Mouse (Mus musculus) CH12.LX (cell line): Measurements from ENCODE around the gene Adamts7. TPM values are rescaled to one million over a fixed set of nuclear protein-coding genes. Genes with fewer than 3 reads are reported as not detected.

ENCODE experiments used
- DNase-seq: peaks from one replicate; pipeline ENCODE4 v3.0.0-alpha.2; 2013; ENCODE audit errors: extremely low read depth
- H3K27ac ChIP-seq: 2 replicates; pipeline ENCODE4 v1.5.1; 2012; ENCODE audit warnings: low read depth, mild to moderate bottlenecking, control low read depth, moderate library complexity; ENCODE audit not compliant: insufficient read depth
- H3K27me3 ChIP-seq: replicated peaks from 2 replicates; pipeline ENCODE3; 2012; ENCODE audit warnings: inconsistent platforms
- H3K36me3 ChIP-seq, 2 experiments: replicated peaks in 1 of 2; 2 replicates each; pipeline versions ENCODE3 to v1.6.1; 2012; ENCODE audit warnings: inconsistent platforms in 1 of 2, low read length in 1 of 2, mild to moderate bottlenecking in 1 of 2, mixed read lengths in 1 of 2, moderate library complexity in 1 of 2; ENCODE audit not compliant: control insufficient read depth in 1 of 2, insufficient read depth in 1 of 2
- H3K4me1 ChIP-seq, 2 experiments: 2 replicates each; pipeline ENCODE4 v1.6.1; 2012; ENCODE audit warnings: inconsistent platforms in 1 of 2, moderate library complexity in 1 of 2; ENCODE audit not compliant: insufficient read depth in 2 of 2, control insufficient read depth in 1 of 2
- H3K4me2 ChIP-seq: 2 replicates; pipeline ENCODE4 v1.6.1; 2012; ENCODE audit warnings: low read depth, mild to moderate bottlenecking, control low read depth; ENCODE audit not compliant: poor library complexity, insufficient read depth, severe bottlenecking
- H3K4me3 ChIP-seq, 3 experiments: fragments of 150-350 bp in 1 of 3; sonication (generic) in 1 of 3; replicated peaks in 1 of 3; 2 replicates each; pipeline versions ENCODE3 to v1.5.1; 2011 to 2012; ENCODE audit warnings: low read depth in 2 of 3, low read length in 2 of 3, mild to moderate bottlenecking in 2 of 3, moderate library complexity in 2 of 3, control low read depth in 1 of 3, improper control_type of control experiment in 1 of 3, inconsistent platforms in 1 of 3, mixed read lengths in 1 of 3; ENCODE audit not compliant: poor library complexity in 1 of 3
- H3K79me2 ChIP-seq: replicated peaks from 2 replicates; pipeline ENCODE4 v1.6.1; 2012; ENCODE audit warnings: mild to moderate bottlenecking, moderate library complexity; ENCODE audit not compliant: control insufficient read depth, poor library complexity, insufficient read depth, severe bottlenecking; ENCODE audit errors: extremely low read depth
- H3K9ac ChIP-seq: 2 replicates; pipeline ENCODE4 v1.6.1; 2012; ENCODE audit warnings: low read depth, mild to moderate bottlenecking, control low read depth, moderate library complexity; ENCODE audit not compliant: insufficient read depth
- H3K9me3 ChIP-seq: replicated peaks from 2 replicates; pipeline ENCODE3; 2012; ENCODE audit warnings: low read length, inconsistent platforms, mixed read lengths
- BHLHE40 ChIP-seq: IDR thresholded peaks from 2 replicates; pipeline ENCODE4 v1.6.1; 2011; ENCODE audit warnings: mild to moderate bottlenecking, low read depth, low read length, improper control_type of control experiment
- CHD1 ChIP-seq: IDR thresholded peaks from 2 replicates; pipeline ENCODE4 v1.6.1; 2012; ENCODE audit warnings: low read depth, low read length, improper control_type of control experiment, inconsistent platforms
- EP300 ChIP-seq: IDR thresholded peaks from 2 replicates; pipeline ENCODE4 v1.6.1; 2011; ENCODE audit warnings: low read length, improper control_type of control experiment
- ETS1 ChIP-seq: conservative IDR thresholded peaks from 2 replicates; pipeline ENCODE4 v1.6.1; 2012; ENCODE audit warnings: low read depth, mild to moderate bottlenecking, inconsistent platforms, low read length, improper control_type of control experiment, moderate library complexity
- HCFC1 ChIP-seq: IDR thresholded peaks from 2 replicates; pipeline ENCODE4 v1.6.1; 2012; ENCODE audit warnings: low read depth, mild to moderate bottlenecking, inconsistent platforms, low read length, improper control_type of control experiment
- IRF4 ChIP-seq: IDR thresholded peaks from 2 replicates; pipeline ENCODE4 v1.6.1; 2014; ENCODE audit warnings: low read depth, mild to moderate bottlenecking, inconsistent platforms, low read length, improper control_type of control experiment
- JUND ChIP-seq: conservative IDR thresholded peaks from 2 replicates; pipeline ENCODE4 v1.6.1; 2011; ENCODE audit warnings: low read depth, low read length, improper control_type of control experiment
- MAX ChIP-seq: IDR thresholded peaks from 2 replicates; pipeline ENCODE4 v1.6.1; 2011; ENCODE audit warnings: low read length, improper control_type of control experiment
- MAZ ChIP-seq: IDR thresholded peaks from 2 replicates; pipeline ENCODE4 v1.6.1; 2012; ENCODE audit warnings: low read depth, mild to moderate bottlenecking, inconsistent platforms, low read length, improper control_type of control experiment, moderate library complexity
- MEF2A ChIP-seq: IDR thresholded peaks from 2 replicates; pipeline ENCODE4 v1.6.1; 2014; ENCODE audit warnings: low read depth, mild to moderate bottlenecking, inconsistent platforms, low read length, improper control_type of control experiment, borderline replicate concordance
- MXI1 ChIP-seq: IDR thresholded peaks from 2 replicates; pipeline ENCODE4 v1.6.1; 2011; ENCODE audit warnings: mild to moderate bottlenecking, low read depth, low read length, improper control_type of control experiment
- NRF1 ChIP-seq: IDR thresholded peaks from 2 replicates; pipeline ENCODE4 v1.6.1; 2014; ENCODE audit warnings: low read depth, mild to moderate bottlenecking, inconsistent platforms, low read length, improper control_type of control experiment, moderate library complexity
- POLR2AphosphoS2 ChIP-seq: IDR thresholded peaks from 2 replicates; pipeline ENCODE4 v1.6.1; 2011; ENCODE audit warnings: low read depth, low read length, improper control_type of control experiment
- RAD21 ChIP-seq: IDR thresholded peaks from 2 replicates; pipeline ENCODE4 v1.6.1; 2011; ENCODE audit warnings: low read depth, mild to moderate bottlenecking, low read length, improper control_type of control experiment, moderate library complexity
- SIN3A ChIP-seq: IDR thresholded peaks from 2 replicates; pipeline ENCODE4 v1.6.1; 2012; ENCODE audit warnings: low read length, improper control_type of control experiment, inconsistent platforms
- TBP ChIP-seq: conservative IDR thresholded peaks from 2 replicates; pipeline ENCODE4 v1.6.1; 2011; ENCODE audit warnings: low read depth, low read length, improper control_type of control experiment
- TCF12 ChIP-seq: IDR thresholded peaks from 2 replicates; pipeline ENCODE4 v1.6.1; 2014; ENCODE audit warnings: low read depth, mild to moderate bottlenecking, inconsistent platforms, low read length, improper control_type of control experiment
- UBTF ChIP-seq: IDR thresholded peaks from 2 replicates; pipeline ENCODE4 v1.6.1; 2012; ENCODE audit warnings: low read depth, mild to moderate bottlenecking, inconsistent platforms, low read length, improper control_type of control experiment, moderate library complexity
- USF2 ChIP-seq: conservative IDR thresholded peaks from 2 replicates; pipeline ENCODE4 v1.6.1; 2011; ENCODE audit warnings: low read depth, low read length, improper control_type of control experiment
- ZNF384 ChIP-seq: IDR thresholded peaks from 2 replicates; pipeline ENCODE4 v1.6.1; 2012; ENCODE audit warnings: low read depth, low read length, improper control_type of control experiment, inconsistent platforms
- dilution Hi-C: fragments of 300-500 bp; cut with MboI; formaldehyde crosslinking; loops from 2 replicates; pipeline ENCODE4 v1.14.3; 2020; ENCODE audit warnings: low sequenced_read_pairs; ENCODE audit not compliant: extremely low pct_unique_long_range_greater_than_20kb, extremely low pct_ligation_motif_present
- in situ Hi-C: fragments of 300-500 bp; cut with MboI; formaldehyde crosslinking; loops from 3 replicates; pipeline ENCODE4 v1.14.3; 2019; ENCODE audit warnings: low sequenced_read_pairs, low pct_ligation_motif_present, low pct_unique_long_range_greater_than_20kb, mixed read lengths
- polyA plus RNA-seq: library from polyadenylated mRNA; unstranded; fragments of >175 nt; gene quantifications from 2 replicates; pipeline ENCODE4 v1.2.1, GENCODE M21; 2012; ENCODE audit warnings: low read depth; ENCODE audit not compliant: insufficient read length
- total RNA-seq, 2 experiments: library from RNA; depleted of rRNA; stranded (reverse); fragments of 300-350 nt in 1 of 2; fragments of >200 nt in 1 of 2; gene quantifications; 2 replicates each; pipeline ENCODE4 v1.2.3; 2012 to 2014

Adamts7 gene
- total and polyA plus RNA-seq, 3 experiments: 4.7 to 15.7 (median 9.2) TPM

- Histone ChIP-seq H3K27me3 (no peaks in the 10 kb centered on the region), H3K79me2 (no peaks in the 10 kb centered on the region), H3K4me1 (peaks cover 8 to 47% of the 10 kb centered on the region in 2 experiments; a peak in 3 of 4 replicates), H3K9me3 (no peaks in the 10 kb centered on the region), H3K36me3 (no peaks in the 10 kb centered on the region), H3K27ac (no peak overlapping the region), H3K9ac (no peak overlapping the region), H3K4me2 (no peak overlapping the region), H3K4me3 (no peak overlapping the region)
- dilution Hi-C loops: no loop called here
- no peak for DNase-seq
- no peak for TF ChIP-seq EP300
- TF ChIP-seq MAZ: no peak
- TF ChIP-seq CHD1: no peak
- TF ChIP-seq JUND: no peak
- TF ChIP-seq USF2: no peak
- no peak for TF ChIP-seq IRF4
- TF ChIP-seq ETS1: no peak
- no peak for TF ChIP-seq TBP
- no peak for TF ChIP-seq RAD21
- TF ChIP-seq MEF2A: no peak
- TF ChIP-seq UBTF: no peak
- no peak for TF ChIP-seq POLR2AphosphoS2
- no peak for TF ChIP-seq MAX
- no peak for TF ChIP-seq SIN3A
- TF ChIP-seq TCF12: no peak
- no peak for TF ChIP-seq ZNF384
- TF ChIP-seq MXI1: no peak
- TF ChIP-seq NRF1: no peak
- TF ChIP-seq HCFC1: no peak
- TF ChIP-seq, all 38 proteins: peak for 0
- in situ Hi-C loops: no loop called here
These were observed 84.4 kb downstream of the Adamts7 start for GRCm38 (mm10) chr9:90247316-90247715.

- TF ChIP-seq SIN3A (no peak), NRF1 (no peak), HCFC1 (no peak), BHLHE40 (no peak), ETS1 (no peak), UBTF (no peak)
- H3K4me3 ChIP-seq: no peak overlapping the region
These were observed 85.5 kb downstream of the Adamts7 start for GRCm38 (mm10) chr9:90248326-90248725.

More at GRCm38 (mm10) chr9:90248326-90248725, 85.5 kb downstream of the Adamts7 start:
- dilution Hi-C loops (no loop called here), in situ Hi-C loops (no loop called here)
- Histone ChIP-seq H3K27me3 (no peaks in the 10 kb centered on the region), H3K9me3 (no peaks in the 10 kb centered on the region), H3K9ac (no peak overlapping the region), H3K79me2 (no peaks in the 10 kb centered on the region), H3K27ac (no peak overlapping the region), H3K36me3 (no peaks in the 10 kb centered on the region), H3K4me1 (peaks cover 8 to 57% of the 10 kb centered on the region in 2 experiments; a peak in 3 of 4 replicates), H3K4me2 (no peak overlapping the region)
- no peak for DNase-seq
